Mouse (Mus musculus) heart, adult 2 months (tissue): Measurements from ENCODE around the gene Adprhl2.

ENCODE experiments used
- CTCF ChIP-seq: fragments of 200-600 bp; IDR thresholded peaks from 2 replicates; pipeline ENCODE4 v1.8.1; 2022; ENCODE audit warnings: antibody characterized with exemption, mild to moderate bottlenecking, moderate library complexity
- POLR2A ChIP-seq: fragments of 200-500 bp; IDR thresholded peaks from 2 replicates; pipeline ENCODE4 v1.6.1; 2011; ENCODE audit warnings: mild to moderate bottlenecking, low read depth, low read length, control low read depth; ENCODE audit not compliant: insufficient read depth

- TF ChIP-seq CTCF (no peak), POLR2A (no peak)
Observed at GRCm38 (mm10) chr4:126290314-126290713, 31.2 kb downstream of the Adprhl2 start.
